Mouse (Mus musculus): ENCODE results near the gene Gm21764. TPM values are rescaled to one million over a fixed set of nuclear protein-coding genes. Genes with fewer than 3 reads are reported as not detected.

Gm21764 gene
- polyA plus RNA-seq (2015; fragmentation: Illumina TruSeq; extraction: RNeasy Lipid Tissue Mini Kit (QIAGEN cat#74804); ENCODE audit: insufficient read depth, low read depth, low replicate concordance) = not detected

DNA sequence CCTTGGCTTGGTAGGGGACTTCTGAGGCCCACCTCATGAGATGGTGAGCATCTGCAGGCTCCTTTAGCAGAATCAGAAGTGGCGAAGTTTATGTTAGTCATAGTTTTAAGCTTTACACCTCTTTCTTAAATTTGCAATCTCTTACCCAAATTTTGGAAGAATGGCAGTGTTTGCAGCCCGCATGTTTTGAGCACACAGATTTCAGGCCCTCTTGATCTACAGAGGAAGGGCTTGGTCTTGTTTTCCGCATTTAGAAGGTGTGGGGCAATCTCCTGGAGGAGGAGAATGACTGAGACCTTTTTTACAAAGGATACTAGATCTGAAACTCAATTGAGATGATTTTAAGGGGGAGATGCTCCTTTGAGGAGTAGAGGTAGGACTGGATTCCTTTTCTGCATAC is at the start of gene Gm21764:
Gene Gm21764, minus strand, starts transcription at position 101 of the 400 bp plus-strand sequence.

DNA sequence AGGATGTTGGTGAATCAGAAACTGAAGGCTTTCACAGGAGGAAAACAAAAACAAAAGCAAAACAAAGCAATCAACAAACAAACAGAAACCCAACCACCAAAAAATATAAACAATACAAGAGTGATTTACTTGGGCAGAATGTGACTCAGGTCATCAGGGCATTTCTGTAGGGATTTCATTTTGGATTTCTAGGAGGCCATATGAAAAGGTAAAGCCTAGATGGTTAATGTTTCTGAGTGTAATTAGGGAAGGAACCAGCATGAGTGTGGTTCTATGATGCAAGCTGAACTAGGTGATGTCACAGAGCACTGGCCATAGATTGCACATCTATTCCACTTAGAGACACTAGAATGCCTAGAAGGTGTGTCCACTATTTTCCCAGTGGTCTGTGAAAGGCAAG is 27.2 kb upstream of the Gm21764 start, which contains the start of gene Ssty1:
Gene Ssty1, plus strand, starts transcription at position 301 of the 400 bp plus-strand sequence.

Other genes starting within 250 kb of the Gm21764 start
- gene Gm21904, start 215.5 kb downstream of the Gm21764 start, polyA plus RNA-seq (2015; fragmentation: Illumina TruSeq; extraction: RNeasy Lipid Tissue Mini Kit (QIAGEN cat#74804); ENCODE audit: insufficient read depth, low read depth, low replicate concordance) = not detected
- not detected for gene Gm20772, start 187.1 kb downstream of the Gm21764 start, polyA plus RNA-seq (2015; fragmentation: Illumina TruSeq; extraction: RNeasy Lipid Tissue Mini Kit (QIAGEN cat#74804); ENCODE audit: insufficient read depth, low read depth, low replicate concordance)
- not detected for gene Gm20831, start 187.1 kb downstream of the Gm21764 start, polyA plus RNA-seq (2015; fragmentation: Illumina TruSeq; extraction: RNeasy Lipid Tissue Mini Kit (QIAGEN cat#74804); ENCODE audit: insufficient read depth, low read depth, low replicate concordance)
- gene Srsy, start 124.5 kb downstream of the Gm21764 start, polyA plus RNA-seq (2015; fragmentation: Illumina TruSeq; extraction: RNeasy Lipid Tissue Mini Kit (QIAGEN cat#74804); ENCODE audit: insufficient read depth, low read depth, low replicate concordance) = not detected
- not detected for gene Ssty1, start 27.3 kb upstream of the Gm21764 start, polyA plus RNA-seq (2015; fragmentation: Illumina TruSeq; extraction: RNeasy Lipid Tissue Mini Kit (QIAGEN cat#74804); ENCODE audit: insufficient read depth, low read depth, low replicate concordance)

Measured in pancreas, adult 10 weeks (tissue).